Mouse (Mus musculus) stomach, postnatal 0 days (tissue): Measurements from ENCODE around the gene Gm1043.

Experiments
- CTCF ChIP-seq: IDR thresholded peaks from 2 replicates; pipeline ENCODE4 v1.5.1; 2016; ENCODE audit warnings: antibody characterized with exemption, low read depth, mild to moderate bottlenecking, moderate library complexity
- EP300 ChIP-seq: optimal IDR thresholded peaks from 2 replicates; pipeline ENCODE3; 2016; ENCODE audit warnings: antibody characterized with exemption

DNA sequence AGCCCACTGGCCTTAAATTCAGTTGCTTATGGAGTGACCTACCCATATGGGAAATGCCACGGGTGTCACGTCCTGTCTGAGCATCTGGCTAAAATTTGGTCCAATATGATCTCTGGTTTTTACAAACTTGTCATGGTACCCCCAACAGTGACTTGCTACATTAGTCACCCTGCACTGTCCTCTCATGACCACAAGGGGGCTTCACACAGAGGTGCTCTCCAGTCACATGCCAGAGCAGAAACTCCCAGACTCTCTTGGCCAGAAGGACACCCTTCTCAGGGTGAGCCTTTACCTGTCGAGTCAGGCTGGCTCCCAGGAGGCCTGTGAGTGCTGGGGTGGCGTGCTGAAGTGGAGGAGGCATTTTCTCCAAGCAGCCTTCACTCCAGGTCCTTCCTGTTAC lies 33.1 kb downstream of the Gm1043 start:
- peak; percentile 82 for TF ChIP-seq CTCF
- TF ChIP-seq EP300 = no peak
